Mouse (Mus musculus): ENCODE data around the gene Mlf1.

Gene Mlf1

DNA sequence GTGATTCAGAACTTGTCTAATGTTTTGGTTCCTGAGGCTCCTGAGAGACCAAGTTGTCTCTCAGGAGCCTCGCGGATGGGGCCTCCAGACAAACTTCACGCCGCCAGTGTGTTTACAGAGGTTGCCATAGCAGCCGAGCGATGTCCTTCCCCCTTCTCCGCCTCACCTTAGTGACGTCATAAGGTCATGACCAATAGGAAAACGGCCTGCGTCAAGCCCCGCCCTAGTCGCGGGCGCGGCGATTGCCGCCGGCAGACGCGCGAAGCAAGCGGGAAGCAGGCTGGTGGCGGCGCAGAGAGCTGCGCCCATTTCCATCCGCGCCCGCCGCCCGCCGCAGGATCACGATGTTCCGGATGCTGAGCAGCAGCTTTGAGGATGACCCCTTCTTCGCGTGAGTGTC lies at the start of gene Mlf1:
Mlf1 (plus strand) TSS at position 226 of the 400 bp plus-strand sequence.
- peak; percentile 84 for DNase-seq

DNA sequence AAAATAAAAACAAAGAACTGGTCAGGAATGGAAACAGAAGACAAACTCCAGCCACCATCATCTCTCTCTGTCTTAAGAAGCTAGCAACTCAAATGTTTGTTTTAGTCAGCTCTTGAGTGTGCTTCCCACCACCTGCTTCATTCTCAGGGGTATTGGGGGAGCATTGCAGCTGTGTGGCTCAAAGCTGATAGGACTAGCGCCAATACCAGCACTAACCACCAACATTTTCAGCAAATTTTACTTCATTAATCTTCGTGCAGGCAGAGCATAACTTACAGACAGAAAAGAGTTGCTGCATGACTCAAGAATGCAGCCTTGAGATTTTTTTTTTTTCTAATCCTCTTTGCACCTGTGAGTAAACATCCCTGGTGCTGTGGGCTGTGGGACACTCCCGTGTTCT lies 34.3 kb upstream of the Mlf1 start:
- DNase-seq: no peak

DNA sequence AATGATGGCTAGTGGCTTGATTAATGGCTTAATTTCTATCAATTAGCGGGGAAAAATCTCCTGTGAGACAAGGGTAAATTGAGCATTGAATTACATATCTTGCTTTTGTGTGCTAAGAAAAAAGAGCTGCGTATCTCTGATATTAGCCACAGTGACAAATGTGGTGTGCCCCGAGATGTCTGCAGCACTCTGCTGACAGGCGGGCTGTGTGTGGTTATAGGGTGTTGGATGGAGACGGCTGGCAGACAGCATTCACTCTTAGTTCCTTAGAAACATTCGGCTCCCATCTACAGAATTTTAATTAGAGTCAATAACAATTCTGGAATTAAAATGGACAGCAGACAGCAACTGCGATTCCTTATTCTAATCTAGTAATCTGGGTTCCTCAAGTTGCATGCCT lies 33.0 kb upstream of the Mlf1 start:
- DNase-seq: no peak

DNA sequence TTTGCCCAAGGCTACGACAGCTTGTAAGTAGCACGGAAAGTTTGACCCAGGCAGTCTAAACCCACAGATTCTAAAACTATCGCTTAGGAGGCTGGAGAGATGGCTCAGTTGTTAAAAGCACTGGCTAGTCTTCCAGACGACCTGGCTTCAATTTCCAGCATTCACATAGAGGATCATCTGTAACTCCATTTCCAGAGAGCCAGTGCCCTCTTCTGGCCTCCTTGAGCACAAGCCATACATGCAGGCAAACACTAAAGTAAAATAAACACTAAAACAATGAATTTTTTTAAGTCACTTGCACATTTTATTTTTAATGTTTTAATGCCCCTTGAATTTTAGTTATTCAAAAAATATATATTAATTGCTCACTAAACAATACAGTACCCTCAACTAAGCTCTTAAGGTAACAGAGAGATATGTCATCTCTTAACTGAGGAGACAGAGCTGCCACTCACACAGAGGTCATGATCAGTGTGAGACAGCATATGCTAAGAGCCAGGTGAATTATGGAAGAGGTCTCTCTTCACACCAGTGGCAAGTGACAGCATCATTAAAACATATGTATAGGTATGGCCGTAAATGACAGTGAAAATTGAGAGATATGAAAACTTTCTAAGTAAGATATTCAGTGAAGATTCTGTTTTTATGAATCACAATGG lies 30.8 kb upstream of the Mlf1 start:
- DNase-seq: no peak

DNA sequence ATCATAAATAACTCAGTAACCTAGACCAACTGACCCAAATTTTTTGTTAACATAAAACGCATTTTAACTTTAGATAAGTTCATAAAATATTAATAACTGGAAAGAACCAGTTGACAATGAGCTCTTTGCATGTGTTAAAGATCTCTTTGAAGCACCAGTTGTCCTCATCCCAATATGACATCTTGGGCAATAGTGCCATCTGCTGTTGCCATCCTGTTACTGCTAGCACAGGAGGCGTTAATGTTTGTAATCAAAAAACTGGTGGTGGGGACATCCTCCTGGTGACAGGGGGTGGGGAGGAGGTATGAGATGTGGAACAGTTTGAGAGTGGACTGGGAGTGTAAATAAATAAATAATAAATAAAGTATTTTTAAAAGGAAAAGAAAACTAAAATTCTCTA lies 29.3 kb upstream of the Mlf1 start:
- peak; percentile 70 for DNase-seq

DNA sequence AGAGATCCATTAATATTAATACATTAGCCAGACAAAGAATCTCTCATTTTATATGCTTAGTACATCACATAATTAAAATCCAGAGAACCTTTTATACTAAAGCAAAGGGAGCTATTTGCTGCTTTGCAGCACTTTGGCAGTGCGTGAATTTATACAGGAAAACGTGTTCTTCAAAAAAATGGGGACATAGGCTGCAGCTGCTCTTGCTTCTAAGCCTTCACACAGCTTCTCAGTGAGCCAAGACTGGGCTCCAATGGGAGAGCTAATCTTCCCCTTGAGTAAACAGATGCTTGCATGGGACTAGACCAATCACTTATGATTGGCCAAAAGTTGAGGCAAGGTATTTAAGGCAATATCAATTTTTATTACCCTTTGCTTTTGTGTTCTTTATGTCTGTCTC lies 27.2 kb upstream of the Mlf1 start:
- no peak for DNase-seq

DNA sequence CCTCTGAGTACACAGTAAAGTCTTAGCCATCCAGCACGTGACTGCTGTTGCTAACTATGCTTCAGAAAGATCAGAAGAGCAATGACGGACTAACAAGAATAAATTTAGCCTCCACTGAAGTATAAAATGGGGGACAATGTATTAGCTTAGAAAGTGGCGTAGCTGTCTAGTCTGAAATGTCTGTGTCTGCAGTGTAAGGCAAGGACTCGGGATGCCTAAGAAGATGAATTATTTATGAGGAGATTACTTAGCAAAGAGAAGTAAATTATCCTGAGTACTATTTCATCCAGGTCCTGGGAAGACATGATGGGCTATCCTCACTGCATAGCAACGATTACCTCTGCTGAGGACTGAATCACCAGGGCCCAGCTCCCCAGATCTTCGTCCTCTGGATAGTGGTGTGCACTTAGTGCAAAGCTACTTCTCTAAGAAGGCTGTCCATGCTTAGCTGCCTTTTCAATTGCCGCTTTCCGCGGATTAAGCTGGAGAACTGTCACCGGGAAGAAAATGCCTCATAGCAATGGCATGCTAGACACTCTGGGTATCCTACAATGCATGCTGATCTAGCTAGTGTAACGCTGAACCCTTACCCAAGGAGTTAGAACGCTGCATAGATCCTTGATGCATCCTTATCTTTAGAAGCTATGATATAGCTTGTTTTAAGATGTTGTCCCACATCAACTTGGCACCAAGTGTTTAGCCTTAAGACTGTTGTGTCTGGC lies 22.3 kb upstream of the Mlf1 start:
- DNase-seq: no peak

DNA sequence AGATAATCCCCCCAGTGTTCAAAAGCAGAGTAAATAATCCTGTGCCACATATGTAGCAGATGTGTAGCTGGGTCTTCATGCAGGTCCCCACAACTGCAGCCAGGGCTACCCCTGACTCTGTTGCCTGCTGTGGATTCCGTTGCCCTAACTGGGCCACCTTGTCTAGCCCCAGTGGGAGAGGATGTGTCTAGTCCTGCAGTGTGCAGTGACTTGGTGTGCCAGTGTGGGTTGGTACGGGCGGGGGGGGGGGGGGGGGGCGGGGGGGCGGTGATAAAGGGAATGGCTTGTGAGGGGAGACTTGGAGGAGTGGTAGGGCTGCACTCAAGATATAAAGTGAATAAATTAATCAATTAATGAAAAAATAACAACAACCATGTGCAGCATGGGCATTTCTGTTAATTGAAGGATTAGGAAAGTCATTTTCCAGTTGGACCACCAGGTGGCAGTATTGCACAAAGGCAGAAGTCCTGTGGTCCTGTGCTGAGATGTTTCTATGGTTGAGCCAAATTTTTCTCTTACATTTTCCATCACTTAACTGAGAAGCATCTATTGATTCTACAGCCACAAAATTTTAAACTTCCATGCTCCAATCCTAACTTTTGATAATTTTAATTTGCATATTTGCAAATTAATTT lies 21.7 kb upstream of the Mlf1 start:
- peak; percentile 50 for DNase-seq

DNA sequence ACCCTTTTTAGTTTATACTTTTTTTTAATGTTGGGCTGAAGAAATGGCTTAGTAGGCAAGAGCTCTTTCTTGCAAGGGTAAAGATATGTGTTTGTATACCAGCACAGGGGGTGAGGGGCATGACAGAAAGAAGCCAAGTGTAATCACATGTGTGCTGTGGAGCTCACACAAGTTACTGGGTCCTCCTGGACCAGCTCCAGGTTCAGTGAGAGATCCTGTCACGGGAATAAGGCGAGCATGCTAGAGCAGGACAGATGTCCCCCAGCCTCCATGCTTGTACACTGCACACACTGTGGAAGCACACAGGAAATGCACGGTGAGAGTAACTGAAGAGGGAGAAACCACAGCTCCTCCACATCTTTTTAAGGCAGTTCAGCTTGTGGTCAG lies 21.1 kb upstream of the Mlf1 start:
- DNase-seq: no peak

DNA sequence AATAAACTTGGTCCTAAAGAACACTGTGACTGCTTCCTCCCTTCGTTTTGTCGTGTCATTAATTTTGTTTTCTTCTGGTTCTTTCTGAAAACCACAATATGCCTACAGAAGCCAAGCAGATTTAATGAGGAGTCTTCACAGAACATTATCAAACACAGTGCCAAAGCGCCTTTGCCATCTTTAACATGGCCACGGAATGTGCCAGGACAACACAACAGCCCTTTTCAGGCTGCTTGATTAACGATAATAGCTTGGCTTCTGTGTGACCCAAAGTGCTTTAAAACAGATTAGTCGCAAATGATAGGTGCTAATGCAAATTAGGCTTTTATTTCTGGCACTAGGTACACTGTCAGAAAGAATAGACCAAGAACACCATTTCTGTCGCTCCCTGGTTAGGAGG lies 15.5 kb upstream of the Mlf1 start:
- DNase-seq: no peak

DNA sequence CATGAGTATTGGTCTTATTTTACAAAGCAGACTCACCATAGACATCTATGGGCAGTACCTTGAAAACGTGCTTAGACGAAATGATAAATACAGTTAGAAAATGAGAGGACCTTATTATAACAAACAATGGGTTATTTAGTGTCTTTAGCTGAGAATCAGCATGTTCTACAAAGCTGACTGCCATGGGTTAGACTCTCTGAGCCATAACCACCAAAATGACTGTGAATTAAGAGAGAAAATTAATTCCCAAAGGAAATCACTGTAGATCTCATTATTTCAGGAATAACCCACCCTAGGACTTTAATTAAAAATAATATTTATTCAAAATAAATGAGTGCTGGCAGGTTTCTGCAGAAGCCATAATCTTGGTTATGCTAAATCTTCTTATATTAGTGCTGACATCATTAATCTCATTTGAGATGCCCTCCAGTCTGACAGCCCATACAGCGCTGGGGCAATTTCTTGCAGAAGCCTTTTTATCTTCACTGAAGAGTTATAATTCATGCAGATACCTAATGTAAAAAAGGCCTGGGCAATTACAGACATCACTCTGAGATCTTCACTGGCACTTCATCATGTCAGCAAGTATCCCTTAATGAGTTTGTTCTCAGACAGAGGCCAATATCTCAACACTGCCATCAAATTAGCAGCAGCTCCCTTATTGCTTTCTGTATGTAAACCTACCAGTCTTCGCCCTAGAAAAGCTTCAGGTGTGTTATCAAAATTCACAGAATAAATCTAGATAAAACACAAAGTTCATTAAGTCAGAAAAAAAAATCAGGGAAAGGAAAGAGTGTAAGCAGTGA lies 7.6 kb upstream of the Mlf1 start:
- DNase-seq: no peak

DNA sequence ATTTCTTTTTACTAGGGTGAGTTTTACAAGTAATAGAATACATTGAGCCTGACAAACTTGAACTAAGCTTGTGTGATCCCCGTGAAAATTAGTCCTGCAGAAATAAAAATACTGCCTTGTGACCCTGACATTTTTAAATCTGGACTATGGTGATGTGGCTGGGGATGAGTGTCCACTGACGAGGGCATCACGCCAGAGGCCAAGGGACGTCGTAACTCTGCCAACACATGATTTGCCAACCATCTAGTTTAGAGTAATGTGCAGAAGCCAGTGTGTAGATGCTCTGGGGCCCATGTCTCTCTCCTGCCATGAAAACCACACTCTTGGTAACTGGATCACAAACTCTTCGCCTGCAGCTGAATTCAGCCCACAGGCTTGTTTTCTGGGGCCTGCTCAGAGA lies 6.4 kb upstream of the Mlf1 start:
- no peak for DNase-seq

DNA sequence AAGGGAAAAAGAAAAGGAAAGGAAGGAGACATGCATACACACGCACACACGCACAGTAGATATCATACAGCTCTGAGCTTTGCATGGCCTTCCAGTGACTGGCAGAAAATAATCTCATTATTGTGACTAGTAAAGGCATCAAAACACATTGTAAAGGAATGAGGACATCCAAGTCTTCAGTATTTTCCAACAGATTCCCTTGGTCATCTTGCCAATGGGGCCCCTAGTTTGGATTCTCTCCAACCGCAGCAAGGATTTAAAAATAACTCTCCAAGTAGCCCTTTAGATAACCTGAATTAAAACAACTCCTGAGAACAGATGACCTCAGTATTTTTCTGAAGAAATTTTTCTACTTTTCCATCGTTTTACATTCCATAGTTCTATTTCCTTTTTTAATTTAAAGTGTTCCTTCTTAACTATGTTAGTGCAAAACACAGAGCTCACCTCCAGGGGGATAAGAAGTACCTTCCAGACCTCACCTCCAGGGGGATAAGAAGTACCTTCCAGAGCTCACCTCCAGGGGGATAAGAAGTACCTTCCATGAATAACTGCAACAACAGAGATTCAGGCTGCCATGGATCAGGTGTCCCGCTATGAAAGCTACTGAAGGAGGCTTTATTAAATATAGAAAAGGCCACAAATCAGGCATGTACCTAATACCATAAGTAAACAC lies 4.4 kb upstream of the Mlf1 start:
- DNase-seq: no peak

DNA sequence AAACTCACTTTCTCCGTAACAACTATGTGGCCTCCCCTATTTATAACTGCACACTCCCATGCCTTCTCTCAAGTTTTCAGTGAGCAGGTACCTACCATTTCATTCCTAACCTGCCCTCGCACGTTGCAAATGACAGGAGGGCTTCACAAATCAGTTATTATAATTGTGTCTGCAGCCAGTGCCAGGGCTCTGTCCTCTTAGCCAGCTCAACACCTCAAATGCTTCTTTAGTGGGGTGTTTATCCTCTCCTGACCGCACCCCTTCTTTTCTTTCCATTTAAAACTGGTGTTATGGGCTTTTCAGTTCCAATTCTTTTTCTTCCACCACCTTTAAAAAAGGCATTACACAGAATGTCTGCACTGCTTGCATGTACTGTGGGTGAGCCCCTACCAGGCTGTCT lies 1.7 kb upstream of the Mlf1 start:
- no peak for DNase-seq

DNA sequence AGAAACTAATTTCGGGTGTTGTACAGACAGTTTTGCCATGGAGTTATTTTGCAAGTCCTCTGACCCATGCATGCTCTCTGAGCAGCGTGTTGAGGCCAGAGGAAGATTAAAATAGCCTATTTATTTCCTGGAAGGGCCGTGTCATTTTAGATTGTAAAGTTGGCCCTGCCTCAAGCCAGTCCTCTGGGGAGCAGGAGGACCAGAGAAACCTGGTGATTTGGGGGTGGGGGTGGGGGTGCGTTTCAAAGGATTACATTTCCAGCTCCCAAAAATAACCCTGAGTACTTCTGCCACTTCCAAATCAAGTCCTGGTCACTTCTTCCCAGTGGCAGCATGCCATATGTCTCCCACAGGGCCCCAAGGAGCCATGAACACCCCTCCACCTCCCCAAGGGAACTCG lies 1.1 kb upstream of the Mlf1 start:
- DNase-seq: no peak

DNA sequence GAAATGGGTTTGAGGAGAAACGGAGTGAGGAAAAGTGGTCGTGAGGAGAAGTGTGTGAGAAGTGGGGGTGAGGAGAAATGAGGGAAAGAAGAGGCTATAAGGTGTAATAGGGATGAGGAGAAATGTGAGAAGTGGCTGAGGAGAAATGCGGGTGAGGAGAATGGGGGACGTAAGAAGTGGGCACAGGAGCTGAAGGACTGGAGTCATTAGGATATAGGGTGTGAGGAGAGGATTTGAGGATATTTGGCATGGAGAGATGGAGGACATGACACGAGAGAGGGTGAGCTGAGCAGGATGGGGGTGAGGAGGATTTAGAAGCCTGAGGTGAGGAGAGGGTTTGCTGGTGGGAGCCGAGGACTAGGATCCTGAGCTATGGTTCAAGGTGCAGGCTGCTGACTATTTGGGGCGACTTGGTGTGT lies 472 bp downstream of the Mlf1 start:
- no peak for DNase-seq

DNA sequence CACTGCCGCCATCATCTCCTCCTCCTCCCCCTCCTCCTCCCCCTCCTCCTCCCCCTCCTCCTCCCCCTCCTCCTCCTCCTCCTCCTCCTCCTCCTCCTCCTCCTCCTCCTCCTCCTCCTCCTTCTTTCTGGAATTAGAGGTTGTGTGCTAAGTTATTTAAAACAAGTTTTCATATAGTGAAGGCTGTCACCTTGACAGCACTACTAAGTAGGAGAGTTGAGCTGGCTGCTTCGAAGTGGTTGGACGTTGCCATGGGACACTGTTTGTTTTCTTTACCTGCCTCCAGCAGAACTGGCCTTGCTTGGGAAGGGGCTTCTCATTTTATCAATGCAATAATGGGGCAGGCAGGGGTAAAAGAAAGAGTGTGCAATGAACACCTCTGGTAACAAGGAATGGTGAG lies 1.2 kb downstream of the Mlf1 start, which contains the start of gene Gm17402:
Gm17402 (minus strand) TSS at position 101 of the 400 bp plus-strand sequence.
- DNase-seq: no peak

DNA sequence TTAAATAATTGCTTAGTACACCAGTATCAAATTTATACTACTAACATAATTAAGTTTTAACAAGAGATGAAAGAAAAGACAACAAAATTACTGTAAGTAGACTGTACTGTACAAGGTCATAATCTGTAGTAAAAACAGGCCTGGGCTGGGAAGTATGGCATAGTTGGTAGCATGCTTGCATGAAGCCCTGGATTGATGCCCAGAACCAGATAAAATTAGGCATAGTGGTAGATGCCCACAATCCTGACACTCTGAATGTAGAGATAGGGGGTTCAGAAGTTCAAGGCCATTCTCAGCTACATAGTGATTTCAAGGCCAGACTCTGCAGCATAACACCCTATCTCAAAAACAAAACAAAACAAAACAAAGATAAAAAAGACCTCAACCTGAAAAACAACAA lies 4.3 kb downstream of the Mlf1 start:
- no peak for DNase-seq

DNA sequence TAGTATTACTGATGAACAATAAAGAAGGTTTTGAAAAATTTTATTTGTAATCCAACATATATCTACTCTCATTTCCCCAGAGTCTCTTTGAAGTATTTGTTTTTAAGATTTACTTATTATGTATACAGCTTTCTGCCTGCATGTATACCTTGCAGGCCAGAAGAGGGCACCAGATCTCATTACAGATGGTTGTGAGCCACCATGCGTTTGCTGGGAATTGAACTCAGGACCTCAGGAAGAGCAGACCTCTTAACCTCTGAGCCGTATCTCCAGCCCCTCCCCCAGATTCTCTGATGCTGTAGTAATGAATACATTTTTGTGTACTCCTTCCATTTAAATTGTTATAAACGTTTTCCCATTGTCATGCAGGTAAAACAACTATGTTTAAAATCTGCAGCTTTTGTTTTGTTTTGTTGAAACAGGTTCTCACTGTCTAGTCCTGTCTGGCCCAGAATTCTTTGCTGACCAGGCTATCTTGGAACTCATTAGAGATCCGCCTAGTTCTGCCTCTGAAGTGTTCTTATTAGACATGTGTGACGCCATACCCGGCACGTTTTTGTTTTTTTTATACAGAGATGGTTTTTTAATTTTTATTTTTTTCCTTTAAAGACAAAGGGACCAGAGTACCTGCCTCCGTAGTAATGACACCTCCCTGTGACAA lies 55.6 kb downstream of the Mlf1 start:
- no peak for DNase-seq

DNA sequence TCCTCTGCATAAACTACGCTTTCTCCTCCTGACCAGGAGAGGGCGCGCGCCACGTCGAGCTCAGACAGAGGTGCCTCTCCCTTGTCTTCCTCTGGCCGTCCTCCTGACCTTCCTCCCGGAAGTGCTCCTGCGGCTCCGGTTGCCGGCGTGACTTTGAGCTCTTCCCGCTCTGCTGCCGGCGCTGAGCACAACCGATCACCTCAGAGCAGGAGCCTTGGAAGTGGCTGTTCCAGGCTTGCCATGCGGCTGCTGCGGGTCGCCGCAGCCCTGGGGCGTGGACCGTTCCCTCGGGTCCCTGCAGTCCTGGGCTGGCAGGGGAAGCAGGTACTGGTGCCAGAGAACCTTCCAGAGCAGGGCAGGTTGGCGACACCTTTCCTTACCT lies 56.1 kb downstream of the Mlf1 start, which contains the start of gene Gfm1:
Gfm1 (plus strand) TSS at position 98 of the 382 bp plus-strand sequence.
- peak; percentile 89 for DNase-seq

DNA sequence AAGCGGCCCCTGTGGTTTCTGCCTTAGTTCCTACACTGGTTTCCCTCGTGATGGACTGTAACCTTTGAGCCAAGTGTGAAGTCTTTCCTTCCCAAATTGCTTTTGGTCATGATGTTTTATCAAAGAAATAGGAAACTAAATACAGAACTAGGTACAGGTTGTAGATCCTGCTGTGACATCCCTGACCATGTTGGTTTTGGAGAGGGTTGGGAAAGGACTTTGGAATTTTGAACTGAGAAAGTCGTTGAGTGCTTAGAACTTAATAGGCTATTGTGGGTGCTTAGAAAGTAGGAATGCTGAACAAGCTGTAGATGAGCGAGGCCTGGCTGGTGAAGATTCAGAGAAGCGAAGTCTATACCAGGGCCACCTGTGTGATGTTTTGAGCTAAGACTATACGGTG lies 60.1 kb downstream of the Mlf1 start:
- DNase-seq: no peak

DNA sequence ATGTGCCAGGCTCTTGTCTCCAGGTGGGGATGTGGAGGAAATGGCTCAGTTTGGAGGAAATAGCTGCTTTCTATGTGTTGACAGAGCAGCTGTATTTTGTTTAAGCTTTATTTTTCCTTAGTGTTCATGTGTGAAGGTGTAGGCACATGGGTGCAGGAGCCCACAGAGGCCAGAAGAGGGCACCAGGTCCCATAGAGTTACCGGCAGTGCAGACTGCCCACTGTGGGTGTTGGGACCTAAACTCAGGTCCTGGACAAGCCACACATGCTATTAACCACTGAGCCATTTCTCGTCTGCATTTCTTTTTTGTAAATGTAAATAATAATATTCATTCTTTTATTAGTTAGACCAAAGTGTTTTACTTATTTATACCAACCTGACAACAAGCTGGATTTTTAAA lies 73.2 kb downstream of the Mlf1 start:
- DNase-seq: no peak
